Comparison of ENCODE assay signal across 12 mouse cellular contexts in genomic region chr13:69946615-69947014, GRCm38 (mm10).
A peak's percentile ranks its signal among the peaks of the same experiment; 100 is the strongest.
DNase-seq lines count a peak whose midpoint lies in the region; ATAC-seq and TF ChIP-seq lines count a peak whose summit lies in the region.
"Had no signal": no experiment of that assay in that cellular context is flagged by ENCODE, and none has a peak within 500 bp of the region (broad histone marks: within the 10 kb centered on the region; RNA-seq: fewer than 3 reads in every experiment).

No protein-coding gene starts in this region.

- no peak overlapping the region for H3K9ac ChIP-seq in MEL (ENCODE audit: control insufficient read depth, low read depth, low read length, poor library complexity, severe bottlenecking)
- no peak overlapping the region for H3K9ac ChIP-seq in heart, embryonic 12.5 days

- no peak for TF ChIP-seq CTCF in MEL (IDR thresholded peaks at IDR 0.05 in 2 of 3, conservative IDR thresholded peaks at IDR 0.05 in 1 of 3; ENCODE audit: control insufficient read depth in 1 of 3, insufficient read depth in 1 of 3, low read depth in 2 of 3, low read length in 3 of 3, poor library complexity in 1 of 3, severe bottlenecking in 1 of 3)

- TF ChIP-seq EP300 in MEL (IDR thresholded peaks at IDR 0.05; ENCODE audit: low read depth in 1 of 2, low read length in 2 of 2): no peak

- no peaks in the 10 kb centered on the region for H3K4me1 ChIP-seq in MEL (ENCODE audit: control insufficient read depth in 1 of 2, insufficient read depth in 2 of 2, low read length in 2 of 2)
- 0 out of 2 replicates have a peak, but pooled peaks cover 3% of the 10 kb centered on the region for H3K4me1 ChIP-seq in heart, embryonic 12.5 days (replicated peaks)

- no peak overlapping the region for H3K27ac ChIP-seq in MEL (ENCODE audit: control insufficient read depth, low read depth, low read length)
- H3K27ac ChIP-seq in heart, embryonic 12.5 days (ENCODE audit: poor library complexity, severe bottlenecking): no peak overlapping the region

- H3K36me3 ChIP-seq in MEL (ENCODE audit: control insufficient read depth in 1 of 2, insufficient read depth in 2 of 2, low read length in 2 of 2): no peaks in the 10 kb centered on the region
- no peaks in the 10 kb centered on the region for H3K36me3 ChIP-seq in heart, embryonic 12.5 days

- no peak overlapping the region for H3K4me3 ChIP-seq in MEL (ENCODE audit: control insufficient read depth in 1 of 2, insufficient read depth in 1 of 2, low read depth in 2 of 2, low read length in 2 of 2)
- H3K4me3 ChIP-seq in heart, embryonic 12.5 days: no peak overlapping the region

- no peak for TF ChIP-seq POLR2A in MEL (IDR thresholded peaks at IDR 0.05; ENCODE audit: control insufficient read depth in 1 of 2, insufficient read depth in 1 of 2, low read depth in 1 of 2, low read length in 2 of 2, poor library complexity in 1 of 2)

- no peaks in the 10 kb centered on the region for H3K27me3 ChIP-seq in MEL (ENCODE audit: control insufficient read depth in 1 of 2, insufficient read depth in 2 of 2, low read length in 2 of 2)
- no peaks in the 10 kb centered on the region for H3K27me3 ChIP-seq in heart, embryonic 12.5 days (replicated peaks)

- peak; percentile 48 to 65 for DNase-seq in heart, adult 18-20 months
- no peak for DNase-seq in heart, postnatal 25 days (ENCODE audit: low spot score)
- peak; percentile 2 for DNase-seq in MEL (ENCODE audit: low read depth, low spot score)
- DNase-seq in cerebellum, adult 18-20 months: peak; percentile 69 to 83
- no peak for DNase-seq in testis, postnatal 10 days (ENCODE audit: low spot score)
- no peak for DNase-seq in adrenal gland, adult (ENCODE audit: inconsistent age in 2 of 2, low spot score in 1 of 2)
- no peak for DNase-seq in thymus, postnatal 4 days
- DNase-seq: kidney, adult 8-10 months; liver had no signal

- no peaks in the 10 kb centered on the region for H3K9me3 ChIP-seq in MEL (replicated peaks; ENCODE audit: insufficient read depth, low read length)
- H3K9me3 ChIP-seq in heart, embryonic 12.5 days (replicated peaks): peaks cover 4% of the 10 kb centered on the region; the same call in 1 of the 2 replicates

- ATAC-seq in heart, embryonic 12.5 days (ENCODE audit: insufficient number of reproducible peaks, low FRiP score): 0 out of 2 replicates have a peak, but pooled peaks have one; percentile 53
- ATAC-seq: lung, postnatal 0 days; Patski had no signal

- no peaks in the 10 kb centered on the region for H3K79me2 ChIP-seq in MEL (ENCODE audit: control insufficient read depth, insufficient read depth, low read length, poor library complexity)

- H3K4me2 ChIP-seq in heart, embryonic 12.5 days: no peak overlapping the region

- intact Hi-C loops in heart, postnatal 25 days (cut with DNase I): no loop called here

- WGBS in heart, embryonic 12.5 days: 22% methylated on average over 7 of the region's 7 CpGs

- no peak for TF ChIP-seq RAD21 in MEL (IDR thresholded peaks at IDR 0.05; ENCODE audit: low read depth, low read length)

TF ChIP-seq in MEL, 35 proteins besides CTCF, POLR2A, EP300 and RAD21:
- TF ChIP-seq MAFK (IDR thresholded peaks at IDR 0.05; ENCODE audit: borderline replicate concordance, low read depth, low read length) (no peak), MYB (IDR thresholded peaks at IDR 0.05; ENCODE audit: low read depth, low read length) (no peak), ZC3H11A (IDR thresholded peaks at IDR 0.05; ENCODE audit: low read depth, low read length) (no peak), ZKSCAN1 (IDR thresholded peaks at IDR 0.05; ENCODE audit: low read depth, low read length) (no peak), ZMIZ1 (IDR thresholded peaks at IDR 0.05; ENCODE audit: low read depth, low read length) (no peak), JUND (IDR thresholded peaks at IDR 0.05; ENCODE audit: low read depth, low read length) (no peak), POLR2AphosphoS2 (IDR thresholded peaks at IDR 0.05; ENCODE audit: low read length) (no peak), SMC3 (IDR thresholded peaks at IDR 0.05; ENCODE audit: low read depth, low read length) (no peak), GABPA (IDR thresholded peaks at IDR 0.05; ENCODE audit: low read depth, low read length) (no peak), MEF2A (IDR thresholded peaks at IDR 0.05; ENCODE audit: extremely low read depth, insufficient replicate concordance, low read depth, low read length, poor library complexity, severe bottlenecking) (no peak), MAX (IDR thresholded peaks at IDR 0.05; ENCODE audit: low read length) (no peak), POLR2AphosphoS5 (IDR thresholded peaks at IDR 0.05; ENCODE audit: borderline replicate concordance, low read depth, low read length) (no peak), RCOR1 (IDR thresholded peaks at IDR 0.05; ENCODE audit: low read depth, low read length) (no peak), BHLHE40 (IDR thresholded peaks at IDR 0.05; ENCODE audit: borderline replicate concordance, low read depth, low read length) (no peak), GATA1 (IDR thresholded peaks at IDR 0.05; ENCODE audit: low read depth, low read length) (no peak), HCFC1 (IDR thresholded peaks at IDR 0.05; ENCODE audit: low read depth, low read length) (no peak), CHD2 (IDR thresholded peaks at IDR 0.05; ENCODE audit: low read length) (no peak)

Comparison
In these comparisons a context has a peak if more than half of its experiments do, and no peak if none do; other contexts are left out.
1. DNase-seq: peak in heart, adult 18-20 months (2 of 2), MEL (single experiment) and cerebellum, adult 18-20 months (2 of 2); none in heart, postnatal 25 days (single experiment), testis, postnatal 10 days (single experiment), adrenal gland, adult (0 of 2) and thymus, postnatal 4 days (single experiment).